Mouse (Mus musculus): ENCODE measurements around the gene Rnh1. TPM values are rescaled to one million over a fixed set of nuclear protein-coding genes. Genes with fewer than 3 reads are reported as not detected.

The Rnh1 gene
- 14.7 and 16.3 TPM in 2 replicates for total RNA-seq (2014; fragmentation: Nextera tagmentation)
- total RNA-seq (2017) = 40.6 and 51.8 TPM in 2 replicates
- 3.0 and 12.6 TPM in 2 replicates for polyA plus RNA-seq (2012)

DNA sequence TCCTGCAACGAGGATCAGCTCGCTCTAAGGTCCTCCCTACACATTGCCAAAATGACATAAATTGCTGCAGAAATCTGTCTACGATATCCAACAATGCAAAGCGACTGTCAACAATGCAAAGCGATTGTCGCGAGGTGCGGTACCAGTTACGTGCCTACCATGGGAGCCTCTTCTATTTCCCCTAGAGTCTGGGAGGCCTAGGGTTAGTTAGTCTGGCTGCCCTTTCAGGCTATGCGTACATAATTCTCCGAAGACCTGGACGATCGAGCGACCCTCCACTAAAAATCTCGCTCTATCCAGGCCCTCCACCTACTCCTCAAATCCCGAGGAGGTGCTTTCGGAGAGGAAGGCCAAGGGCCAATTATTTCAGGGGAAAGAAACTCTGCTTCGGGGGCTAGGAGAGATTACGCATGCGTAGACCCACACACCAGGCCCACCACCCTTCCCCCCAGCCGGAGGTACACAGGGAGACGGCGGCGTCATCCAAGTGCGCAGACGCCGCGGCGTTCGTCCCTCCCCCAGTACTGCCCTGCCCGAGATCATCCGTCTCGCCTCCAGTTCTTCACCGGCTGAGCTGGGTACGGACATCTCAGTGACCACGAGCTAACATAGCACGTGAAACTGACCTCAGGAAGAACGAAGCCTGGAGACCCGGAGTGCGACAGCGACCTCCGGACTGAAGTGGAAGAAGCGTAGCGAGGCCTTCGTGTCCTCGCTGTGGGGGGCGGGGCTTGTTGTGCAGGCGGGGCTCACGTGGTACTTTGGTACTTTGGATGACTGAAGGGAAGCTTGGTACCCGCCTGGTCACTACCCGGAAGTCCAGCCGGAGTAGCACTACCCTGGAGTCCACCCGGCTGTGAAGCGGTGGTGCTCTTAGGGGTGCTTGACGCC is at the start of gene Rnh1:
Rnh1 (minus strand) TSS at position 742 of the 891 bp plus-strand sequence.
- Histone ChIP-seq H3K4me3 (ENCODE audit: low read depth, low read length) (peak within 1 kb of the TSS; percentile 71), H3K27me3 (ENCODE audit: insufficient read depth, low read length) (peaks cover 4% of the 10 kb centered on the region; the same call in 1 of the 2 replicates), H3K36me3 (replicated peaks) (peaks cover 1% of the 10 kb centered on the region), H3K4me1 (ENCODE audit: insufficient read depth, low read depth, low read length) (peaks cover 45% of the 10 kb centered on the region), H3K9me3 (replicated peaks) (no peaks in the 10 kb centered on the region)
- DNase-seq (ENCODE audit: low spot score) (peak; percentile 71), ATAC-seq (ENCODE audit: extremely low read depth, insufficient number of reproducible peaks, low FRiP score, poor library complexity, severe bottlenecking) (peak; percentile 61)
- TF ChIP-seq GATA1 (IDR thresholded peaks at IDR 0.05; ENCODE audit: borderline replicate concordance, low read length) (no peak), TAL1 (conservative IDR thresholded peaks at IDR 0.05; ENCODE audit: low read depth, low read length) (no peak), POLR2AphosphoS5 (IDR thresholded peaks at IDR 0.05; ENCODE audit: insufficient replicate concordance, low read depth, low read length) (no peak), CTCF (IDR thresholded peaks at IDR 0.05; ENCODE audit: low read depth, low read length) (no peak), GATA2 (IDR thresholded peaks at IDR 0.05; ENCODE audit: borderline replicate concordance, low read depth, low read length) (no peak)

DNA sequence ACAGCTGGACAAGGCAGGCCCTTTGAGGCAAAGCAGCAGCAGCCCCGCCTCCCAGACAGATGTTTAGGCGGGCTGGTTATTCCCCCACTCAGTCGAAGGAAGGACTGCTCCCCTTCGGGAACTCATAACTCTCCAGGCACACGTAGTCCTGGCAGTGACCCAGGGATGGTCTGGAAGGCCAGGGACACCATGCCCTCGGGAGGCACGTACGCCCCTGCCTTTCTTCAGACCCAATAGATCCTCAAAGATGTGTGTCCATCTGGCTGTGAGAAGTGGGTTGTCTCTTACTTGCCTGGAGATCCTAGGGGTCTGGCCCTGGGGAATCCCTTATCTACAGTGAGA is 49.4 kb upstream of the Rnh1 start:
- ATAC-seq (ENCODE audit: extremely low read depth, insufficient number of reproducible peaks, low FRiP score, poor library complexity, severe bottlenecking) (no peak), DNase-seq (ENCODE audit: low spot score) (no peak)
- TF ChIP-seq POLR2AphosphoS5 (IDR thresholded peaks at IDR 0.05; ENCODE audit: insufficient replicate concordance, low read depth, low read length) = no peak
- TF ChIP-seq GATA2 (IDR thresholded peaks at IDR 0.05; ENCODE audit: borderline replicate concordance, low read depth, low read length) = no peak
- TF ChIP-seq CTCF (IDR thresholded peaks at IDR 0.05; ENCODE audit: low read depth, low read length) = no peak
- TF ChIP-seq TAL1 (conservative IDR thresholded peaks at IDR 0.05; ENCODE audit: low read depth, low read length) = no peak
- no peak for TF ChIP-seq GATA1 (IDR thresholded peaks at IDR 0.05; ENCODE audit: borderline replicate concordance, low read length)
- H3K4me1 ChIP-seq (ENCODE audit: insufficient read depth, low read depth, low read length) = peaks cover 57% of the 10 kb centered on the region
- peak overlapping the region; percentile 99; the same call in 1 of the 2 replicates for H3K4me3 ChIP-seq (ENCODE audit: low read depth, low read length)
- H3K9me3 ChIP-seq (replicated peaks) = no peaks in the 10 kb centered on the region
- H3K27me3 ChIP-seq (ENCODE audit: insufficient read depth, low read length) = no peaks in the 10 kb centered on the region
- H3K36me3 ChIP-seq (replicated peaks) = peaks cover 40% of the 10 kb centered on the region

DNA sequence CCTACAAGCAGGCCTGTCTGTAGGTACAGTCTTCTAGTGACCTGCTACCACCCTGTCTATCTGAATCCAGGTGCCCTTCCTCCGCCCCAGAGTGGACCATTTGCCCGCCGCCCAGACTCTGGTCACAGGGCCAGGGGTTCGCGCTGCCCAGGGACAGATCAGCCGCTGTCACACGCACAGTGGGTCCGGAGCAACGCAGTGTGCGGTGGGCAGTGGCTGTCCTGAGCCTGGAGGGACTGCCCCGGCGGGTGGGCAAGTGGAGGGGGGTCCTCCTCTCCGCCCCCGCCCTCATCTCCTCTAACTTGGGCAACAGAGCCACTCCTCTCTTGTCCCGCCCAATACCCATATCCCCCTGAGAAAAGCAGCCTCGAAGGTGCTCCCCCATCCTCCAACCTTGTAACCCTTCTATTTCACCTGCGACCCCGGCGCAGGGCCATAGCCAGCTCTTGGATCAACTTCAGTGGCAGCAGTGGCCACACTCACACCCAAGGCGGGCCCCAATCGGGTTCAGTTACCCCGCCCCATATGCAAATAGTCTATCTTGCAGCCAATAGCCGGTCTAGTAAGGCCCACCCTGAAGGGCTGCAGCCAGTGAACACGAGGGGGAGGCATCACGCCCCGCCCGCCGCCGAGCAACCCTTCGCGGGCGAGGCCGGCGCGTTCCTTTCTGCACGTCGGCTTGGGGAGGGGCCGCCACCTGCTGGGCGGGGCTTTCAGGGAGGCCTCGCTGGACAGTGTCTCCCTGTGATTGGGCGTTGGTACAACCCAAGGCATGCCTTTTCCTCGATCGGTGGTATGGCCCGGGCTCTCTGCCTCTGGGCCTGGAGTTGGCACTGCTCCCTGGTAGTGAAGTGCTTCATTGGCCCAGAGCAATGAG is 48.8 kb upstream of the Rnh1 start:
- Histone ChIP-seq H3K9me3 (replicated peaks) (no peaks in the 10 kb centered on the region), H3K4me3 (ENCODE audit: low read depth, low read length) (peak overlapping the region; percentile 99), H3K27me3 (ENCODE audit: insufficient read depth, low read length) (no peaks in the 10 kb centered on the region), H3K4me1 (ENCODE audit: insufficient read depth, low read depth, low read length) (peaks cover 63% of the 10 kb centered on the region), H3K36me3 (replicated peaks) (peaks cover 46% of the 10 kb centered on the region)
- peak; percentile 95 for DNase-seq (ENCODE audit: low spot score)
- ATAC-seq (ENCODE audit: extremely low read depth, insufficient number of reproducible peaks, low FRiP score, poor library complexity, severe bottlenecking) = peak; percentile 98
- TF ChIP-seq GATA2 (IDR thresholded peaks at IDR 0.05; ENCODE audit: borderline replicate concordance, low read depth, low read length) = no peak
- no peak for TF ChIP-seq CTCF (IDR thresholded peaks at IDR 0.05; ENCODE audit: low read depth, low read length)
- no peak for TF ChIP-seq GATA1 (IDR thresholded peaks at IDR 0.05; ENCODE audit: borderline replicate concordance, low read length)
- TF ChIP-seq TAL1 (conservative IDR thresholded peaks at IDR 0.05; ENCODE audit: low read depth, low read length) = no peak
- no peak for TF ChIP-seq POLR2AphosphoS5 (IDR thresholded peaks at IDR 0.05; ENCODE audit: insufficient replicate concordance, low read depth, low read length)

DNA sequence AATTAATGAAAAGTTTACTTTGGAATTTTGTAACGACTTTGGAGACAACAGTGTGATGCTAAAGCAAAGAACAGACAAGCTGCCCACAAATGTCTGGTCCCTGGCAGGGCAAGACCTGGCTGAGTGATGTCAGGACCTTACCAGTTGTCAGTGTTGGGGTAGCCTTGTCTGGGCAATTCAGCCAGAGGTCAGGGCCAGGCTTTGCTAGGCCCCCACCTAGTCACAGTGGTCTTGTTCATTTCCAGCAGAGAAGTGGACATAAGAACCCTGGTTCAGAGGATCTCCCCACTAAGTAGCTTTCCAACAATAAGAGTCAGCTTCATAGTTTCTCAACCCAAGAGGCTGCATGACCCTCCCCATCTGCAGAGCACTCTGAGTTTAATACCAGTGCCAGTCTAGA is 47.7 kb upstream of the Rnh1 start:
- TF ChIP-seq GATA1 (IDR thresholded peaks at IDR 0.05; ENCODE audit: borderline replicate concordance, low read length) = no peak
- no peak for TF ChIP-seq POLR2AphosphoS5 (IDR thresholded peaks at IDR 0.05; ENCODE audit: insufficient replicate concordance, low read depth, low read length)
- TF ChIP-seq CTCF (IDR thresholded peaks at IDR 0.05; ENCODE audit: low read depth, low read length) = no peak
- no peak for TF ChIP-seq GATA2 (IDR thresholded peaks at IDR 0.05; ENCODE audit: borderline replicate concordance, low read depth, low read length)
- TF ChIP-seq TAL1 (conservative IDR thresholded peaks at IDR 0.05; ENCODE audit: low read depth, low read length) = no peak
- DNase-seq (ENCODE audit: low spot score) = no peak
- Histone ChIP-seq H3K4me3 (ENCODE audit: low read depth, low read length) (peak overlapping the region; percentile 99), H3K27me3 (ENCODE audit: insufficient read depth, low read length) (no peaks in the 10 kb centered on the region), H3K9me3 (replicated peaks) (no peaks in the 10 kb centered on the region), H3K4me1 (ENCODE audit: insufficient read depth, low read depth, low read length) (peaks cover 73% of the 10 kb centered on the region), H3K36me3 (replicated peaks) (peaks cover 47% of the 10 kb centered on the region)
- no peak for ATAC-seq (ENCODE audit: extremely low read depth, insufficient number of reproducible peaks, low FRiP score, poor library complexity, severe bottlenecking)

DNA sequence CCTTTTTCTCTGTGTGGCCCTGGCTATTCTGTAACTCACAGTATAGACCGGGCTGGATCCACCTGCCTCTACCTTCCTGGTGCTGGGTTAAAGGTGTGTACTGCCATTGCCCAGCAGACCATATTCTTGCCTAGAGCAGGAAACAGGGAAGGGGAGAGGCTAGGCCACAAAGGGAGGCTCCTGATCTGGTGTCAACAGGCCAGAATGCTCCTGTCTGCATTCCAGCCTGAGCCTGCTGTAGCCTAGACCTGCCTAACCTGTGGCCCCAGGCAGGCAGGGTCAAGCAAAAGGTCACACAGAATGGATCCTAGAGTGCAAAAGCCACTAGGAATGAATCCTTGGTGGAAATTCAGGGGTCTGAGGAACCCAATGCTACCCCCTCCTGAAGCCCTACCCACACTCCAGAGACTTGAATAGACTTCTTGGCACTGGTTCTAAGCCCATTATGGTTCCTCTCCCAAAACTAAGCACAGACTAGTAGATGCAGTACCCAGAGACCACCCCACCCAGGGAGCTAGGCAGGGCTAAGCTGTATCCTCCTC is 47.0 kb upstream of the Rnh1 start:
- Histone ChIP-seq H3K4me3 (ENCODE audit: low read depth, low read length) (peak overlapping the region; percentile 99; the same call in 1 of the 2 replicates), H3K4me1 (ENCODE audit: insufficient read depth, low read depth, low read length) (peaks cover 81% of the 10 kb centered on the region), H3K9me3 (replicated peaks) (no peaks in the 10 kb centered on the region), H3K36me3 (replicated peaks) (peaks cover 47% of the 10 kb centered on the region), H3K27me3 (ENCODE audit: insufficient read depth, low read length) (no peaks in the 10 kb centered on the region)
- TF ChIP-seq POLR2AphosphoS5 (IDR thresholded peaks at IDR 0.05; ENCODE audit: insufficient replicate concordance, low read depth, low read length) (no peak), CTCF (IDR thresholded peaks at IDR 0.05; ENCODE audit: low read depth, low read length) (no peak), GATA1 (IDR thresholded peaks at IDR 0.05; ENCODE audit: borderline replicate concordance, low read length) (no peak), GATA2 (IDR thresholded peaks at IDR 0.05; ENCODE audit: borderline replicate concordance, low read depth, low read length) (no peak), TAL1 (conservative IDR thresholded peaks at IDR 0.05; ENCODE audit: low read depth, low read length) (no peak)
- no peak for DNase-seq (ENCODE audit: low spot score)
- ATAC-seq (ENCODE audit: extremely low read depth, insufficient number of reproducible peaks, low FRiP score, poor library complexity, severe bottlenecking) = no peak
